Mouse (Mus musculus): Measurements from ENCODE around the gene Creg2. TPM values are rescaled to one million over a fixed set of nuclear protein-coding genes. Genes with fewer than 3 reads are reported as not detected.

Creg2 gene
- polyA plus RNA-seq, 1 experiment from 2014 or later: 0.26 TPM

DNA sequence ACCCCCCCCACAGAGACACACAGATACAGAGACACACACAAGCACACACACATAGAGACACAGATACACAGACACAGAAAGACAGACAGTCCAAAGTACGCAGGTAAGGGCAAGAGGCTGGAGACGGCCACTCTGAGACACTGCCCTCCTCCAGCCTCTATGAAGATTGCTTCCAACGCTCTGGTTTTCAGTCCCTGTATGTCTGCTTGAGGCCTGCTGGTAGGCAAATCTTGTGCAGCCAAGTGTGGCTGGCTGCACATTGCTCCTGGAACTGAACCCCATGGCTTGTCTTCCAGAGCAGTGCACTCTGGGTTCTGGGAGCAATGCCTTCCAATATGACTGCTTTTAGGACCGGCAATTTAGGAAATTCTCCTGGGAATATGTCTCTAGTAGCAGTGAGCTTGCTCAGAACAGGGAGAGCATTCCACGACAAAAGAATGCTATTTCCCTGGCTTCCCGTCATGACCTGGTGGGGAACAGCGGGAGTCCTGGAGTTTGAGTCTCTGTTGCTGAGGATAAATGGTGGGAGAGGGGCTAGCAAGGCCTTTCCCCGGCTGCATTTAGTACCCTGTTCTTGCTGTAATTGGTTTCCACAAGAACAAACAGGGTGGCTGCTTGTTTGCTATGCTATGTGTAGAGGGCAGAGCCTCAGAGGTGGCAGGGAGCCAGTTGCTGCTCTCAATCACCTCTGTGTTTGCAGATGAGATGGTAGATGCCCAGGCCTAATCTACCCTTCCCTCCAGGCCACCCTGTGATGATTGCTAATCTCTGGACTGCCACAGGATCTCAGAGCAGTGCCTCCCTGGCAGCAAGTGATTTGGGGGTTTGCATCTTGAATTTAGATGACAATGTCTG, 5.1 kb downstream of the Creg2 start:
- H3K9ac ChIP-seq (ENCODE audit: low read depth, low read length): no peak overlapping the region
- no peak overlapping the region for H3K4me3 ChIP-seq (ENCODE audit: low read depth, low read length)
- peaks cover 20% of the 10 kb centered on the region for H3K27me3 ChIP-seq (replicated peaks; ENCODE audit: control insufficient read depth, insufficient read depth, low read length)
- no peak overlapping the region for H3K4me2 ChIP-seq (replicated peaks; ENCODE audit: low read depth)
- H3K9me3 ChIP-seq (ENCODE audit: control insufficient read depth): no peaks in the 10 kb centered on the region
- no peak overlapping the region for H3K27ac ChIP-seq (ENCODE audit: low read depth, low read length)
- H3K4me1 ChIP-seq (replicated peaks; ENCODE audit: control insufficient read depth, insufficient read depth, low read length): peaks cover 6% of the 10 kb centered on the region; the same call in 1 of the 2 replicates
- H3K36me3 ChIP-seq (ENCODE audit: control insufficient read depth, insufficient read depth): no peaks in the 10 kb centered on the region
- no peak for TF ChIP-seq CTCF (IDR thresholded peaks at IDR 0.05; ENCODE audit: low read depth)
- 64% methylated on average over 8 of the region's 8 CpGs for WGBS
- ATAC-seq: no peak

DNA sequence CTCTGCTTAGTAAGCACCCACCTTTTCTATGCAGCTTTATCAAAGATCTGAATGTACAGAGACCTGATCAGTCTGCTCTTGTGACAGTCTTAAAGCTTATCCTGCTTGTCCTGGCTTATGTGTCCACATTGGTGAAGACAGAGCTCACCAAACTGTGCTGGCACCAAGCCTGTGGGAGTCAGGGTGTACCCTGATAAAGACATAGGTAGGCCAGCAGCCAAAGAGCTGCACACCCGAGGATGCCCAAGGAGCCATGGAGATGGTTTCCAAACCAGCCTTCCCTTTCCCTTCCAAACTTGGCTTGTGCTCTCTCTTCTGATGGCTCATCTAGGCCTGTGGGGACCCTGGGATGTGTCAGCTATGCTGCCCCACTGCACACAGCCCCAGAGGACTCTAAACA, 6.9 kb downstream of the Creg2 start:
- 61% methylated on average over 1 of the region's 1 CpGs for WGBS
- Histone ChIP-seq H3K9ac (ENCODE audit: low read depth, low read length) (no peak overlapping the region), H3K4me2 (replicated peaks; ENCODE audit: low read depth) (no peak overlapping the region), H3K27me3 (replicated peaks; ENCODE audit: control insufficient read depth, insufficient read depth, low read length) (0 out of 2 replicates have a peak, but pooled peaks cover 10% of the 10 kb centered on the region), H3K9me3 (ENCODE audit: control insufficient read depth) (no peaks in the 10 kb centered on the region), H3K36me3 (ENCODE audit: control insufficient read depth, insufficient read depth) (no peaks in the 10 kb centered on the region), H3K4me3 (ENCODE audit: low read depth, low read length) (no peak overlapping the region), H3K4me1 (replicated peaks; ENCODE audit: control insufficient read depth, insufficient read depth, low read length) (no peaks in the 10 kb centered on the region), H3K27ac (ENCODE audit: low read depth, low read length) (no peak overlapping the region)
- no peak for ATAC-seq
- no peak for TF ChIP-seq CTCF (IDR thresholded peaks at IDR 0.05; ENCODE audit: low read depth)

DNA sequence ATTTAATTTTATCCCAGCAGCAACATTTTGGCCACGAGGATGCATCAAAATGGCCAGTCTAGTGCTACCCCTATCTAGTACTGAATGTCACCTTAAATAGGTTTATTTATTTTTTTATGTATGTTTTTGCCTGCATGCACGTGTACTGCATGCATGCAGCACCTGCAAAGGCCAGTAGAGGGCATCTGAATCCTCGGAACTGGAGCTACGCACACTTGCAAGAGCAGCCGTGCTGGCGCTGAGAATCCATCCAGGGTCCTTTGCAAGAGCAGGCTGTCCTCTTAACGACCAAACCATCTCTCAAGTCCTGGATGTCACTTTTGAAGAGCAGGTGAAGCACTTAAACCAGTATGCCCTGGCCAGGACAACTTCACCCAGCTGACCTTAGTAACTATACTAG, 9.6 kb downstream of the Creg2 start:
- TF ChIP-seq CTCF (IDR thresholded peaks at IDR 0.05; ENCODE audit: low read depth): peak; percentile 16; the same call in 1 of the 2 replicates
- no peaks in the 10 kb centered on the region for H3K36me3 ChIP-seq (ENCODE audit: control insufficient read depth, insufficient read depth)
- no peaks in the 10 kb centered on the region for H3K4me1 ChIP-seq (replicated peaks; ENCODE audit: control insufficient read depth, insufficient read depth, low read length)
- no peak overlapping the region for H3K4me2 ChIP-seq (replicated peaks; ENCODE audit: low read depth)
- no peaks in the 10 kb centered on the region for H3K27me3 ChIP-seq (replicated peaks; ENCODE audit: control insufficient read depth, insufficient read depth, low read length)
- H3K4me3 ChIP-seq (ENCODE audit: low read depth, low read length): no peak overlapping the region
- 86% methylated on average over 7 of the region's 7 CpGs for WGBS
- no peak for ATAC-seq
- no peak overlapping the region for H3K9ac ChIP-seq (ENCODE audit: low read depth, low read length)
- H3K9me3 ChIP-seq (ENCODE audit: control insufficient read depth): no peaks in the 10 kb centered on the region
- no peak overlapping the region for H3K27ac ChIP-seq (ENCODE audit: low read depth, low read length)

DNA sequence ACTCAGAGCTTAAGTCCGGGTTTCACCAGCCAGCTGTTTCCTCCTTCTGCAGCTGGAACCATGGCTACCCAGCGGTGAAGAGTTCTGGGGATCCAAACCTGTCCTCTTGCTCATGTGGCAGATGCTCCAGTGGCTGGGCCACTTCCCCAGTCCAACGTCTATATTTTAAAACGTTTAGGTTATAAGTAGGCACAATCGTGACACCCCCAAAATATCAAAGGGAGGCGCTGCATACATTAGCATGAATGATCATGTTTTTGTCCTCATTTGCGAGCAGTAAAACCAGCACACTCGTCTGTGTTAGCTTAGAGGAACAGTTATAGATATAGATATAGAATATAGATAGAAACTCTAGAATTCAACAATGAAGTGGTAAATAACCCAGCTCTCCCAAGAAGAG, 14.1 kb downstream of the Creg2 start:
- no peak for ATAC-seq
- TF ChIP-seq CTCF (IDR thresholded peaks at IDR 0.05; ENCODE audit: low read depth): no peak
- H3K9me3 ChIP-seq (ENCODE audit: control insufficient read depth): no peaks in the 10 kb centered on the region
- 63% methylated on average over 8 of the region's 8 CpGs for WGBS
- H3K4me1 ChIP-seq (replicated peaks; ENCODE audit: control insufficient read depth, insufficient read depth, low read length): no peaks in the 10 kb centered on the region
- no peak overlapping the region for H3K27ac ChIP-seq (ENCODE audit: low read depth, low read length)
- H3K4me2 ChIP-seq (replicated peaks; ENCODE audit: low read depth): no peak overlapping the region
- H3K9ac ChIP-seq (ENCODE audit: low read depth, low read length): no peak overlapping the region
- H3K27me3 ChIP-seq (replicated peaks; ENCODE audit: control insufficient read depth, insufficient read depth, low read length): no peaks in the 10 kb centered on the region
- H3K4me3 ChIP-seq (ENCODE audit: low read depth, low read length): no peak overlapping the region
- H3K36me3 ChIP-seq (ENCODE audit: control insufficient read depth, insufficient read depth): no peaks in the 10 kb centered on the region

DNA sequence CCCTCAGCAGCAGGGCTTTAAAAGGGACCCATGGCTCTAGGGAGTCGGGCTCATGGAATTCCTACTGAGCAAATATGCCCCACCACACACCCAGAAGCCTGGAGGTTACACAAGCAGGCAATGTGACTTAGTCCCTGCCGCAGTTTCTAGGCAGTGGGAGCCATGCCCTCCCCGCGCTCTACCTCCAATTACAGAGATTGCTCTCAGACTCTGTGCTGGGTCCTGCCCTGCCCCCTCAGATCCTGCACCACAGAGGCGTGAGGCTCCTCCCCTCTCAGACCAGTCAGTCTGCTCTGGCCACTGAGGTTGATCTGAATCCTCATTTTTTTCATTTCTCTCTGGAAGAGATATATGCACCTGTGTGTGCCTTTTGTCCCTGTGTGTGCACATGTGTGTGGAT, 14.6 kb downstream of the Creg2 start:
- Histone ChIP-seq H3K36me3 (ENCODE audit: control insufficient read depth, insufficient read depth) (no peaks in the 10 kb centered on the region), H3K9ac (ENCODE audit: low read depth, low read length) (no peak overlapping the region), H3K4me1 (replicated peaks; ENCODE audit: control insufficient read depth, insufficient read depth, low read length) (no peaks in the 10 kb centered on the region), H3K27ac (ENCODE audit: low read depth, low read length) (no peak overlapping the region), H3K4me3 (ENCODE audit: low read depth, low read length) (no peak overlapping the region), H3K27me3 (replicated peaks; ENCODE audit: control insufficient read depth, insufficient read depth, low read length) (no peaks in the 10 kb centered on the region), H3K9me3 (ENCODE audit: control insufficient read depth) (no peaks in the 10 kb centered on the region), H3K4me2 (replicated peaks; ENCODE audit: low read depth) (no peak overlapping the region)
- WGBS: 7% methylated on average over 5 of the region's 5 CpGs
- no peak for TF ChIP-seq CTCF (IDR thresholded peaks at IDR 0.05; ENCODE audit: low read depth)
- ATAC-seq: no peak

DNA sequence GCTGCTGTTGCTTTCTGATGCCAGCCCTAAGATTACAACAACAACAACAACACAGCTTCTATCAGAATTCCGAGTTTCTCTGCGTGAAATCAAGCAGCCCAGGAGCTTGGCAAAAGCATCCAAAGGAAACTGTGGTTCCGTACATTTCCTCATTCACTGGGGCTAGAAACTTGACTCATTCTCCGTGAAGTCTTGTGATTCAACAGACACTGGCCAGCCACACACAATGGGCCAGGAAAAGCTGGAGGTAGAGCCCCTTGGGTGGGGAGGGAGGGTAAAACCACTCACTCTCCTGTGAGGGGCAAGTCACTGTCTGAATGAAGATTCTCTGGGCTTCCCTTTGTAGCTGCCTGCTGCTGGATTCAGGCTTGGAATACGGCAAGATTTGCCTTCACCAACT, 15.1 kb downstream of the Creg2 start:
- H3K4me3 ChIP-seq (ENCODE audit: low read depth, low read length): no peak overlapping the region
- H3K9me3 ChIP-seq (ENCODE audit: control insufficient read depth): no peaks in the 10 kb centered on the region
- H3K27me3 ChIP-seq (replicated peaks; ENCODE audit: control insufficient read depth, insufficient read depth, low read length): no peaks in the 10 kb centered on the region
- H3K9ac ChIP-seq (ENCODE audit: low read depth, low read length): no peak overlapping the region
- TF ChIP-seq CTCF (IDR thresholded peaks at IDR 0.05; ENCODE audit: low read depth): no peak
- no peaks in the 10 kb centered on the region for H3K36me3 ChIP-seq (ENCODE audit: control insufficient read depth, insufficient read depth)
- no peaks in the 10 kb centered on the region for H3K4me1 ChIP-seq (replicated peaks; ENCODE audit: control insufficient read depth, insufficient read depth, low read length)
- H3K27ac ChIP-seq (ENCODE audit: low read depth, low read length): no peak overlapping the region
- no peak for ATAC-seq
- no peak overlapping the region for H3K4me2 ChIP-seq (replicated peaks; ENCODE audit: low read depth)
- 46% methylated on average over 5 of the region's 5 CpGs for WGBS

Measured in intestine, postnatal 0 days (tissue).